Mouse (Mus musculus) kidney, embryonic 15.5 days (tissue): ENCODE results near the gene Intu. TPM values are rescaled to one million over a fixed set of nuclear protein-coding genes. Genes with fewer than 3 reads are reported as not detected.

ENCODE experiments used
- ATAC-seq: fragments of 200-750 bp; cut with Nextera tagmentation; replicated peaks from 2 replicates; pipeline ENCODE4 v1.8.0; 2017; ENCODE audit warnings: moderate TSS enrichment; ENCODE audit not compliant: low FRiP score
- H3K27ac ChIP-seq: fragments of 300-500 bp; sonication (generic); 2 replicates; pipeline ENCODE4 v1.5.1; 2015; ENCODE audit warnings: mild to moderate bottlenecking, inconsistent platforms
- H3K27me3 ChIP-seq: fragments of 300-500 bp; sonication (generic); 2 replicates; pipeline ENCODE4 v1.6.1; 2015; ENCODE audit warnings: inconsistent platforms
- H3K36me3 ChIP-seq: fragments of 300-500 bp; sonication (generic); 2 replicates; pipeline ENCODE4 v1.6.1; 2015; ENCODE audit warnings: inconsistent platforms
- H3K4me1 ChIP-seq: fragments of 300-500 bp; sonication (generic); 2 replicates; pipeline ENCODE4 v1.6.1; 2015; ENCODE audit warnings: inconsistent platforms
- H3K4me2 ChIP-seq: fragments of 300-500 bp; sonication (generic); 2 replicates; pipeline ENCODE4 v1.6.1; 2015; ENCODE audit warnings: moderate library complexity, mild to moderate bottlenecking, inconsistent platforms
- H3K4me3 ChIP-seq: fragments of 300-500 bp; sonication (generic); replicated peaks from 2 replicates; pipeline ENCODE4 v1.5.1; 2015; ENCODE audit warnings: mild to moderate bottlenecking, inconsistent platforms
- H3K9ac ChIP-seq: fragments of 300-500 bp; sonication (generic); 2 replicates; pipeline ENCODE4 v1.6.1; 2015; ENCODE audit warnings: mild to moderate bottlenecking, inconsistent platforms
- H3K9me3 ChIP-seq: fragments of 300-500 bp; sonication (generic); replicated peaks from 2 replicates; pipeline ENCODE4 v1.6.1; 2016; ENCODE audit warnings: inconsistent platforms
- WGBS: fragments of 180-500 bp; shearing (Covaris S2); methylation state at CpG from one replicate; pipeline ENCODE4 v1.1.7; 2015; ENCODE audit warnings: mixed read lengths; 5-methylcytosine and 5-hydroxymethylcytosine counted together
- polyA plus RNA-seq: library from polyadenylated mRNA; unstranded; fragments of >200 nt; fragmentation: Nextera tagmentation; extraction: Ambion mirVana; gene quantifications from 2 replicates; pipeline ENCODE4 v1.2.1, GENCODE M21; 2015

The Intu gene
- polyA plus RNA-seq, 1 experiment from 2014 or later, result 3.4 TPM

DNA sequence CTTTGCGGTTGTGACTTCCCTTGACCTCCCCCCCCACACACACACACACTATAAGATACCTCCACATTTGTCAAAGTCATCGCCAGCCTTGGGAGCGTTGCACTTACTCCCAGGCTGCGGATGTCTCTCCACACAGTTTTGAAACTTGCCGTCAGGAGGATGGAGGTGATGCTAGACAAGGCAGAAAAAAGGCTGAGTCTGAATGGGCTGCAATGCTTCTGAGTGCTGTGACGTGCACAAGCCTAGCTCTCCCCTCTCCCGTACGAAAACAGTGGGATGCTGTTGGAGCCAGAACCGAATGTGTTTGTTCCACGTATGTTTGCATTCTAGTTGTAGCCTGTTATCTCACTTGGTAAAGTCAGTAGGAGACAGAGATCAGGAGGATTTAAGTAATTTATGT lies 162.3 kb downstream of the Intu start:
- H3K9me3 ChIP-seq, result no peaks in the 10 kb centered on the region
- ATAC-seq, result no peak
- no peak overlapping the region for H3K9ac ChIP-seq
- no peak overlapping the region for H3K4me3 ChIP-seq
- no peak overlapping the region for H3K27ac ChIP-seq
- no peaks in the 10 kb centered on the region for H3K4me1 ChIP-seq
- no peaks in the 10 kb centered on the region for H3K27me3 ChIP-seq
- WGBS, result 87% methylated on average over 10 of the region's 10 CpGs
- H3K4me2 ChIP-seq, result no peak overlapping the region
- peaks cover 16% of the 10 kb centered on the region; the same call in 1 of the 2 replicates for H3K36me3 ChIP-seq

GRCm38 (mm10) chr3:40693960-40694359 lies 162.9 kb downstream of the Intu start:
- no peaks in the 10 kb centered on the region for H3K9me3 ChIP-seq
- H3K9ac ChIP-seq, result no peak overlapping the region
- no peak overlapping the region for H3K27ac ChIP-seq
- no peak overlapping the region for H3K4me3 ChIP-seq
- peaks cover 16% of the 10 kb centered on the region; the same call in 1 of the 2 replicates for H3K36me3 ChIP-seq
- H3K27me3 ChIP-seq, result no peaks in the 10 kb centered on the region
- 89% methylated on average over 7 of the region's 7 CpGs for WGBS
- no peak overlapping the region for H3K4me2 ChIP-seq
- no peak for ATAC-seq
- no peaks in the 10 kb centered on the region for H3K4me1 ChIP-seq

GRCm38 (mm10) chr3:40694438-40694837 lies 163.4 kb downstream of the Intu start:
- H3K27ac ChIP-seq, result no peak overlapping the region
- H3K9ac ChIP-seq, result no peak overlapping the region
- 57% methylated on average over 2 of the region's 2 CpGs for WGBS
- H3K36me3 ChIP-seq, result peaks cover 16% of the 10 kb centered on the region; the same call in 1 of the 2 replicates
- no peaks in the 10 kb centered on the region for H3K27me3 ChIP-seq
- no peak overlapping the region for H3K4me2 ChIP-seq
- H3K4me1 ChIP-seq, result no peaks in the 10 kb centered on the region
- no peaks in the 10 kb centered on the region for H3K9me3 ChIP-seq
- ATAC-seq, result no peak
- H3K4me3 ChIP-seq, result no peak overlapping the region

- H3K4me1 ChIP-seq, result no peaks in the 10 kb centered on the region
- no peak overlapping the region for H3K27ac ChIP-seq
- ATAC-seq, result no peak
- H3K9ac ChIP-seq, result no peak overlapping the region
- H3K27me3 ChIP-seq, result no peaks in the 10 kb centered on the region
- H3K4me3 ChIP-seq, result no peak overlapping the region
- H3K4me2 ChIP-seq, result no peak overlapping the region
- WGBS, result 92% methylated on average over 2 of the region's 2 CpGs
- no peaks in the 10 kb centered on the region for H3K9me3 ChIP-seq
- H3K36me3 ChIP-seq, result peaks cover 16% of the 10 kb centered on the region; the same call in 1 of the 2 replicates
These were observed 164.1 kb downstream of the Intu start for GRCm38 (mm10) chr3:40695162-40695561.

- Histone ChIP-seq H3K9ac (no peak overlapping the region), H3K27ac (no peak overlapping the region), H3K4me1 (no peaks in the 10 kb centered on the region), H3K27me3 (no peaks in the 10 kb centered on the region), H3K36me3 (peaks cover 16% of the 10 kb centered on the region; the same call in 1 of the 2 replicates), H3K4me2 (no peak overlapping the region), H3K9me3 (no peaks in the 10 kb centered on the region), H3K4me3 (no peak overlapping the region)
- no peak for ATAC-seq
- WGBS, result 84% methylated on average over 3 of the region's 3 CpGs
These were observed 167.7 kb downstream of the Intu start for GRCm38 (mm10) chr3:40698834-40699233.

GRCm38 (mm10) chr3:40704816-40705430 lies 173.8 kb downstream of the Intu start:
- Histone ChIP-seq H3K4me1 (no peaks in the 10 kb centered on the region), H3K4me3 (no peak overlapping the region), H3K4me2 (no peak overlapping the region), H3K27ac (no peak overlapping the region), H3K27me3 (no peaks in the 10 kb centered on the region), H3K36me3 (no peaks in the 10 kb centered on the region), H3K9me3 (no peaks in the 10 kb centered on the region), H3K9ac (no peak overlapping the region)
- ATAC-seq, result no peak
- WGBS, result 74% methylated on average over 5 of the region's 5 CpGs

DNA sequence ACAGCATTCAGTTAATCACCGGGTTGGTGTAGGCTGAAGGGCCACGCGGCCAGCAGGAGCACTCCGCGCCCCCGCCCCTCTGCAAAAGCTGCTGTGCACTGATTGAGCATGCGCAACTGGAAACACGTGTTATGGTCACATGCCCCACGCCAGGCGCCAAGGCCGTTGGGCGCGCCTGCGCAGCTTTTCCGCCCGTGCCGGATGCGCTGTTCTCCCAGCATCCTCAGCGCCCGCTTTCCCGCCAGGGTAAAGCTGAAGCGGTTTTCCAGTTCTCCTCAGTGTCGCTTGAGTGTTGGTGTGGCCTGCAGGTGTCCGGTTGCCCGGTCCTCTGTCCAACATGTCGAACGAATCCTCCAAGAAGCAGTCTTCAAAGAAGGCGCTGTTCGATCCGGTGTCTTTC lies 177.6 kb downstream of the Intu start, which contains the start of gene Slc25a31:
Gene Slc25a31, plus strand, starts transcription at position 201 of the 400 bp plus-strand sequence.
- H3K4me1 ChIP-seq, result no peaks in the 10 kb centered on the region
- H3K36me3 ChIP-seq, result no peaks in the 10 kb centered on the region
- no peak within 1 kb of the TSS for H3K27ac ChIP-seq
- WGBS, result 94% methylated on average over 30 of the region's 30 CpGs
- no peaks in the 10 kb centered on the region for H3K27me3 ChIP-seq
- no peak within 1 kb of the TSS for H3K4me3 ChIP-seq
- H3K4me2 ChIP-seq, result no peak within 1 kb of the TSS
- H3K9ac ChIP-seq, result no peak within 1 kb of the TSS
- H3K9me3 ChIP-seq, result no peaks in the 10 kb centered on the region
- ATAC-seq, result no peak

GRCm38 (mm10) chr3:40716056-40716455 lies 185.0 kb downstream of the Intu start:
- H3K4me3 ChIP-seq, result no peak overlapping the region
- H3K36me3 ChIP-seq, result no peaks in the 10 kb centered on the region
- no peak overlapping the region for H3K4me2 ChIP-seq
- ATAC-seq, result no peak
- WGBS, result 9% methylated on average over 1 of the region's 1 CpGs
- no peak overlapping the region for H3K27ac ChIP-seq
- no peaks in the 10 kb centered on the region for H3K9me3 ChIP-seq
- H3K9ac ChIP-seq, result no peak overlapping the region
- no peaks in the 10 kb centered on the region for H3K27me3 ChIP-seq
- H3K4me1 ChIP-seq, result no peaks in the 10 kb centered on the region

GRCm38 (mm10) chr3:40719022-40719421 lies 187.9 kb downstream of the Intu start:
- H3K27ac ChIP-seq, result no peak overlapping the region
- H3K4me2 ChIP-seq, result no peak overlapping the region
- no peak overlapping the region for H3K4me3 ChIP-seq
- H3K9ac ChIP-seq, result no peak overlapping the region
- no peak for ATAC-seq
- no peaks in the 10 kb centered on the region for H3K9me3 ChIP-seq
- no peaks in the 10 kb centered on the region for H3K4me1 ChIP-seq
- 75% methylated on average over 3 of the region's 3 CpGs for WGBS
- 0 out of 2 replicates have a peak, but pooled peaks cover 2% of the 10 kb centered on the region for H3K27me3 ChIP-seq
- H3K36me3 ChIP-seq, result no peaks in the 10 kb centered on the region

- H3K4me3 ChIP-seq, result no peak overlapping the region
- no peaks in the 10 kb centered on the region for H3K9me3 ChIP-seq
- H3K4me1 ChIP-seq, result no peaks in the 10 kb centered on the region
- 0 out of 2 replicates have a peak, but pooled peaks cover under 1% of the 10 kb centered on the region for H3K27me3 ChIP-seq
- H3K27ac ChIP-seq, result no peak overlapping the region
- H3K9ac ChIP-seq, result no peak overlapping the region
- no peaks in the 10 kb centered on the region for H3K36me3 ChIP-seq
- no peak overlapping the region for H3K4me2 ChIP-seq
- 74% methylated on average over 6 of the region's 6 CpGs for WGBS
- ATAC-seq, result no peak
These were observed 207.4 kb downstream of the Intu start for GRCm38 (mm10) chr3:40738381-40738912.

DNA sequence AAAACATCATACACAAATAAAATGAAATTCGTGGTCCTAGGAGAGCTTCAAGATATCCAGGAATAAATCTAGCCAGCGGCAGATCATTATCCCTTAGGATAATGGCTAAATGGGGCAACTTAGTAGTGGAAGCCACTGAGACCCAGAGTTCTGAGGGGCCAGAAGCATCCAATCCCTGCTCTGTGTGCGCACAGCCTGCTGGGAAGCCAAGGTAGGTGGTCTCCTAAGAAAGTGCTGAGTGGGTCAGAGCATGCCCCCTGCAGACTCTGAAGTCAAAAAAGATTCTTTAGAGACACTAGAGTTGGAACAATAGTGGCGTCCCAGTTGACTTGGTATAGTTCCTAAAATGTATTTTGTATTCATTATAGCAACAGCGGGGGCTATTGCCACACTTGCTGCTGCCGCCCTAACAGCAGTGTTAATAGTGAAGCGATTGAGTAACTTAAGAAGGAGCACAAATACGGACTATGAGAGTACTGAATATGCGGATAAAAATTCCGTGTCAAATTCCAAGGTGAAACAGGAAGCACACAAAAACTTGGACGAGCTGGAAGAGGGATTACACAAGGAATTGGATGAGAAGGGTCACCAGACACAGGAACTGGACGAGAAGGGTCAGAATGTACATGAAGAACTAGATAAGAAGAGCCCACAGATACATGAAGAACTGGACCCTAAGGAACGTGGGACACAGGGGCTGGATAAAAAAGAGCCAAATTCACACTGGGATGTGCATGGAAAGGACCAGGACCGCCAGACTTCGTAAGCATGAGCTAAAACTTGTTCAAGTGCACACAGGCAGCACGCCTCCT lies 213.1 kb downstream of the Intu start, which contains the start of gene Hspa4l:
Gene Hspa4l, plus strand, starts transcription at position 472 of the 812 bp plus-strand sequence.
- H3K4me3 ChIP-seq, result peak within 1 kb of the TSS; percentile 73
- WGBS, result 20% methylated on average over 16 of the region's 16 CpGs
- peak within 1 kb of the TSS; percentile 66 for H3K27ac ChIP-seq
- H3K4me1 ChIP-seq, result peaks cover 16% of the 10 kb centered on the region
- H3K9me3 ChIP-seq, result no peaks in the 10 kb centered on the region
- H3K4me2 ChIP-seq, result peak within 1 kb of the TSS; percentile 98
- H3K9ac ChIP-seq, result peak within 1 kb of the TSS; percentile 66
- H3K27me3 ChIP-seq, result 0 out of 2 replicates have a peak, but pooled peaks cover 3% of the 10 kb centered on the region
- H3K36me3 ChIP-seq, result no peaks in the 10 kb centered on the region
- ATAC-seq, result no peak
